Mouse (Mus musculus) kidney, embryonic 16.5 days (tissue): ENCODE data around the gene Vps13d. TPM values are rescaled to one million over a fixed set of nuclear protein-coding genes. Genes with fewer than 3 reads are reported as not detected.

Experiments
- ATAC-seq: fragments of 200-750 bp; cut with Nextera tagmentation; 2 replicates; pipeline ENCODE4 v1.8.0; 2017; ENCODE audit warnings: moderate TSS enrichment; ENCODE audit not compliant: low FRiP score, low TSS enrichment
- H3K27ac ChIP-seq: fragments of 300-500 bp; sonication (generic); 2 replicates; pipeline ENCODE4 v1.5.1; 2014; ENCODE audit warnings: low read length
- H3K27me3 ChIP-seq: fragments of 300-500 bp; sonication (generic); 2 replicates; pipeline ENCODE4 v1.6.1; 2014; ENCODE audit warnings: low read length, control low read depth, mixed read lengths; ENCODE audit not compliant: insufficient read depth
- H3K36me3 ChIP-seq: fragments of 300-500 bp; sonication (generic); 2 replicates; pipeline ENCODE4 v1.6.1; 2014; ENCODE audit warnings: low read length, control low read depth, mixed read lengths; ENCODE audit not compliant: insufficient read depth
- H3K4me1 ChIP-seq: fragments of 300-500 bp; sonication (generic); 2 replicates; pipeline ENCODE4 v1.6.1; 2014; ENCODE audit warnings: low read length, control low read depth, mixed read lengths; ENCODE audit not compliant: insufficient read depth
- H3K4me2 ChIP-seq: fragments of 300-500 bp; sonication (generic); replicated peaks from 2 replicates; pipeline ENCODE4 v1.6.1; 2014; ENCODE audit warnings: low read depth, low read length
- H3K4me3 ChIP-seq: fragments of 300-500 bp; sonication (generic); 2 replicates; pipeline ENCODE4 v1.5.1; 2014; ENCODE audit warnings: mild to moderate bottlenecking, low read length
- H3K9ac ChIP-seq: fragments of 300-500 bp; sonication (generic); replicated peaks from 2 replicates; pipeline ENCODE4 v1.6.1; 2014; ENCODE audit warnings: low read length
- H3K9me3 ChIP-seq: fragments of 300-500 bp; sonication (generic); 2 replicates; pipeline ENCODE4 v1.6.1; 2016; ENCODE audit warnings: low read length, control low read depth
- WGBS: fragments of 180-500 bp; shearing (Covaris S2); extraction: QIAGEN DNeasy Blood & Tissue Kit; methylation state at CpG from one replicate; pipeline ENCODE4 v1.1.7; 2014; 5-methylcytosine and 5-hydroxymethylcytosine counted together
- polyA plus RNA-seq: library from polyadenylated mRNA; unstranded; fragments of >200 nt; fragmentation: Nextera tagmentation; extraction: Ambion mirVana; gene quantifications from 2 replicates; pipeline ENCODE4 v1.2.1, GENCODE M21; 2015

Gene Vps13d
- polyA plus RNA-seq, 1 experiment from 2014 or later: 10.6 TPM

DNA sequence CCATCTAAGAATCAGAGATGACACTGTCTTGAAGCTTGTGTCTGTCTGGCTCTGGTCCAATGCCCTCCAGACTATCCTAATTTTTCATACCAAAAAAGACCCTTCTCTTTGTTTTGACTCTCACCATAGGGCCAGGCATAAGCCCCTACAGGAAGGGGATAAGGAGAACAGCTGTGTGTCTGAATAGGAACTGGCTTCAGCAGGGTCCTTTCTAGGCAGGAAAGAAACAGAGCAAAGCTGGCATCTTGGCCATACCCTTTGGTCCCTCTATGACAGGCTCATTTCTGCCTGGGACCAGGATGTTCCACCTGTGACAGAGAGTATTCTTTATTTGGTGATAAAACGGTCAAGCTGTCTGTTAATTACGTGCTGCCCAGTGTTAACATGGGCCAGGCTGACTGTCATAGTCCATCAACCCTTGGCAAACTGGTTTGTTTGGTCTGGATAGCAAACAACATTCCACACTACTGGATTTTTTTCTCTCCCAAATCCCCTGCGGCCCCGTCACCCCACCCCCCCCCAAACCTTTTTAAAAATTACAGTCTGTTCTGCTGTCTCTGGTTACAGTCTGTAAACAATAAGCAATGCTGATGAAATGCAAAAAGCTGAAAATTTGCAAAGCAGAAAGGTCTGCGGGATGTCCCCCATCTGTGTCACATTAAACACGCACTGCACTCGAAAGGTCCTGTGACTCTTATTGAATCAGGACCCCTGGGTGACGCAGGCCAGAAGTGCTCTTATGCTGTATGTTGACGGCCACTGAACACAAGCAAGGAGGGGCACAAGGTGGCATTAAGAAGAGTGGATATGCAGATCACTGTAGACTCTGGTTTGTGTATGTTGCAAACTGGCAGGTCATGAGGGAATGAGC is 201.5 kb downstream of the Vps13d start:
- H3K4me3 ChIP-seq: no peak overlapping the region
- no peaks in the 10 kb centered on the region for H3K9me3 ChIP-seq
- no peak overlapping the region for H3K9ac ChIP-seq
- H3K4me1 ChIP-seq: peaks cover 66% of the 10 kb centered on the region
- H3K27ac ChIP-seq: peak overlapping the region; percentile 77
- H3K27me3 ChIP-seq: no peaks in the 10 kb centered on the region
- no peaks in the 10 kb centered on the region for H3K36me3 ChIP-seq
- 39% methylated on average over 9 of the region's 9 CpGs for WGBS
- no peak; the same call in 1 of the 2 replicates for ATAC-seq
- H3K4me2 ChIP-seq: no peak overlapping the region

DNA sequence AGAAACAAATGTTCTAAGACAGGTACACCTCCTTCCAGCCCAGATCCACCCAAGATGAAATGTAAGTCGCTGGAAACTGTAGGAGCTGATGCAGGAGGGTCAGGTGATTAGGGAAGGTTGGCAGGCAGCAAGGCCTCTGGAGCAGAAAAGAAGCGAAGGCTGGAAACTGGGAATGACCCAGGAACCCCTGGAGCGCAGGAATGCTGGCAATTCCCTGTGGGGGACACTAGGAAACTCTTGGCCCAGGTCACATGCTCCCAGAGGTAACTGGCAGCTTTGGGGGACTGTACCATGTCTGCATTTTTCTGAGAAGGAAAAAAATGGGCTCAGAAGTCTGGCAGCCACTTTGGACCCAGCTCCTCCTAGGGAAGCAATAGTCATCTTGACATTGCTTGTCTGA is 202.4 kb downstream of the Vps13d start:
- Histone ChIP-seq H3K27me3 (no peaks in the 10 kb centered on the region), H3K27ac (peak overlapping the region; percentile 77), H3K9ac (no peak overlapping the region), H3K36me3 (no peaks in the 10 kb centered on the region), H3K4me3 (no peak overlapping the region), H3K9me3 (no peaks in the 10 kb centered on the region), H3K4me2 (no peak overlapping the region), H3K4me1 (peaks cover 62% of the 10 kb centered on the region)
- no peak for ATAC-seq
- WGBS: 40% methylated on average over 3 of the region's 3 CpGs

DNA sequence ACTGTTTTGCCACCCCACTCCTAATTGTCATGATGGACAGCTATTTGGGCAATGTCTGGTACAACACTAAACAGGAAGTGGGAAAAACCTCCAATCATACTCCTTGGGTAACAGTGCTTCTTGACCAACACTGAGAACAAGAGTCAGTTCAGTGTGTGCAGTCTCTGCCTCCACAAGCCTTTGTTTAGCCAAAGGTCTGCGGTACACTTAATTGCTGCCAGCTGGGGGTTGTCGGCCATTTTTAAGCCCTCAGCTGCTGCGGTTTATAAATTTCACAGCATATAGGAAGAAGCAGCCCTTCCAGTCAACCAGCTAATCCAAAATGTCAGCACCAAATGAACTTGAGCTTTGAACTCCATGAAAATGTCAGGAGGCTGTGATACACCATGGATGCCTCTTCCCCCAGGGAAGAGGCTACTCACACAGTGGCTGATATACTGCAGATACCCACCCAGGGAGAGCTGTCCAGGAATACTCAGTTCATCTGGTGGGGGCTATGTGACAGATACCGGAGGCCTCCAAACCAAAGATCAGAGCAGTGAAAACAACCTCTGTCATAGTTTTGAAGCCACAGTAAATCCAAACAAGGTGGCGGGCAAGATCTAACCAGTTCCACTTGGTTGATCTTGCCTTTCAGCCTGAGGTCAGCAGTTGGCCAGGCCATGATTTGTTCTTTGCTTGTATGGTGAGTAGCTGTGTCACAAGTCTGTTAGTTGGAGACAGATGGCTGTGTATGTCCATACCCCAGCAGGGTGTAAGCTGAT is 206.2 kb downstream of the Vps13d start:
- Histone ChIP-seq H3K36me3 (no peaks in the 10 kb centered on the region), H3K27ac (peak overlapping the region; percentile 84), H3K4me3 (no peak overlapping the region), H3K27me3 (no peaks in the 10 kb centered on the region), H3K9me3 (no peaks in the 10 kb centered on the region), H3K4me2 (no peak overlapping the region), H3K9ac (no peak overlapping the region), H3K4me1 (peaks cover 61% of the 10 kb centered on the region)
- 18% methylated on average over 5 of the region's 5 CpGs for WGBS
- peak; percentile 60 for ATAC-seq

DNA sequence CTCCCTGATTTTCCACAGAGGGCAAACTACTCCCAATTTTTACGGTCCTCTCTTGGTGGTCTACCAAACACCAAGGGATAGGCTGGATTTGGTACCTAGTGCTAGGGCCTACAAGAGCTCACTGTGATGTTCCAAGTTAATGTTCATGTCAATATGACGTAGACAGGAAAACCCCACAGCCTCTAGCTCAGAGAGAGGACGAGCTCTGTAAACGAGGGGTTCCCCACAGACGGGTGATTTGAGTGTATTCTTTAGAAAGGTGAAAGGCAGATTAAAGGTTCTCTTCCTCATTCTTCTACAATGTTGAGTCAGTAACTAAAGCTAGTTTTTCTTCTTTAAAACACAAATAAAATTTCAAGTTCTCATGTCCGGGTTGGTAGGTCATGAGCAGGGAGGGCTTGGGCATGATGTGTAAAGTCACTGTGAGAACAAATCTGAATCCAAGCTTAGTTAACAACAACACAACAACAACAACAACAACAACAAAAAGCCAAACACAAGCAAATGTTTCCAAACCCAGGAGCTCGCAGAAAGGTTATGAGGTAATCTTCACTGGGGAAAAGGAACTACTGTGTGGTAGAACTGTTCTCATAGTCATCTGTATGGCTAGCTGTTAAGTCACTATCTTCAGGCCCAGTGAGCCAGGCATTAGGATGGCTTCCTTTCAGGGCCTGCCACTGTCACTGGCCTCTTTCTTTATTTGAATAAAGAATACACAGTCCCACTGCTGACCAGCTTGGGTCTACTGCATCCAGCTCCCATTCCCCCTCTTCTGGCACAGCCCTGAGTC is 208.6 kb downstream of the Vps13d start:
- H3K9me3 ChIP-seq: no peaks in the 10 kb centered on the region
- peaks cover 52% of the 10 kb centered on the region for H3K4me1 ChIP-seq
- no peak overlapping the region for H3K27ac ChIP-seq
- H3K36me3 ChIP-seq: no peaks in the 10 kb centered on the region
- ATAC-seq: no peak
- H3K27me3 ChIP-seq: no peaks in the 10 kb centered on the region
- no peak overlapping the region for H3K4me2 ChIP-seq
- WGBS: 88% methylated on average over 7 of the region's 7 CpGs
- no peak overlapping the region for H3K9ac ChIP-seq
- no peak overlapping the region for H3K4me3 ChIP-seq

DNA sequence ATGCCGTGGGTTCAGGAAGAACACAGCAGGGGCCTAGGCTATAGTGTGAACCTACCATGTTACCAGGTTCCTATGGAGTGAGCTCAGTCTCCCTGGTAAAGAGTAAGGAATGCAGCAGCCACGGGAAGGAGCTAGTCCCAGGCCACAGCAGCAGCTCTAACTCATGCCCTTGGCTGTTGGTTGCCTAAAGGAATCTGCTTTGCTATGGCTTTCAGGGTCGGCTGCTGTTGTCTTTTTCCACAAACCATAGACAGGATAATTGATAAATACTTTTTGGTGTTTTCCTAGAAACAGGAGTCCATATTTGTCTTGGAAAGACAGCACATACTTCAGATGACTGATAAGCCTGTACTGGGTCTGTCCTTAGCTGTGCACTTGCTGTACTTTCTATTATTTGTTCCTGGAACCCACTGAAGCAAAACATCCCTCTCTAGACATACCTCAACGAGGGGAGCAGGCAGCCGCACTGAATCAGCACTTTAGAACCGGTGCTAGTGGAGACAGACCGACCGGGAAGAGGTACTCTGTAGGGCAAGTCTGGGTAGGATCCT is 210.9 kb downstream of the Vps13d start:
- no peaks in the 10 kb centered on the region for H3K9me3 ChIP-seq
- H3K27me3 ChIP-seq: no peaks in the 10 kb centered on the region
- ATAC-seq: peak; percentile 90
- 14% methylated on average over 8 of the region's 8 CpGs for WGBS
- H3K4me3 ChIP-seq: no peak overlapping the region
- no peak overlapping the region for H3K4me2 ChIP-seq
- H3K27ac ChIP-seq: peak overlapping the region; percentile 96
- H3K4me1 ChIP-seq: peaks cover 34% of the 10 kb centered on the region
- no peaks in the 10 kb centered on the region for H3K36me3 ChIP-seq
- H3K9ac ChIP-seq: peak overlapping the region; percentile 37

DNA sequence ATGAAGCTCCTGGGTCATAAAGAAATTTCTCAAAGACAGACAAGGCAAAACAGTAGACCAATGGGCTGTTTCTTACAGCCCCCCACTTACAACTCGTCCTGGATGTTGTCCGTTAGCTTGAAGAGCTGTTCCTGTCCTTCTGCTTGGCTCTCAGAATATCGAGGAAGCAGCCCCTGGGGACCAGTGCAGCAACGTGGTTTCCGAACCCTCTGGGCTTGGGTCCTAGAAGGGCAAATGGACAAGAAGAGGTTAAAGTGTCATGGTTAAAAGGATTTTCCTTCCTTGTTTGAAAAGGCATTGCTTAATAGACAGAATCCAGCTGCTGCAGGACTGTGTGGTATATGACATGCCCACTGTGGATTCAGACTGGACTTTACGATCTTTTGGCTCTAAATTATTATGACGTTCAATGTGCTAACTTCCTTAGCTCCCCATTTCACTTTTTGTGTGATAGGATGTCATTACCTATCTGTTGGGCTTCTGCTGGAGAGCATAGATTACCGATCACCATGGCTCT is 211.5 kb downstream of the Vps13d start:
- Histone ChIP-seq H3K4me2 (no peak overlapping the region), H3K4me1 (peaks cover 28% of the 10 kb centered on the region), H3K27me3 (no peaks in the 10 kb centered on the region), H3K9me3 (no peaks in the 10 kb centered on the region), H3K9ac (0 out of 2 replicates have a peak overlapping the region, but pooled peaks have one; percentile 17), H3K36me3 (no peaks in the 10 kb centered on the region), H3K27ac (peak overlapping the region; percentile 96), H3K4me3 (no peak overlapping the region)
- ATAC-seq: peak; percentile 60
- 44% methylated on average over 8 of the region's 8 CpGs for WGBS

DNA sequence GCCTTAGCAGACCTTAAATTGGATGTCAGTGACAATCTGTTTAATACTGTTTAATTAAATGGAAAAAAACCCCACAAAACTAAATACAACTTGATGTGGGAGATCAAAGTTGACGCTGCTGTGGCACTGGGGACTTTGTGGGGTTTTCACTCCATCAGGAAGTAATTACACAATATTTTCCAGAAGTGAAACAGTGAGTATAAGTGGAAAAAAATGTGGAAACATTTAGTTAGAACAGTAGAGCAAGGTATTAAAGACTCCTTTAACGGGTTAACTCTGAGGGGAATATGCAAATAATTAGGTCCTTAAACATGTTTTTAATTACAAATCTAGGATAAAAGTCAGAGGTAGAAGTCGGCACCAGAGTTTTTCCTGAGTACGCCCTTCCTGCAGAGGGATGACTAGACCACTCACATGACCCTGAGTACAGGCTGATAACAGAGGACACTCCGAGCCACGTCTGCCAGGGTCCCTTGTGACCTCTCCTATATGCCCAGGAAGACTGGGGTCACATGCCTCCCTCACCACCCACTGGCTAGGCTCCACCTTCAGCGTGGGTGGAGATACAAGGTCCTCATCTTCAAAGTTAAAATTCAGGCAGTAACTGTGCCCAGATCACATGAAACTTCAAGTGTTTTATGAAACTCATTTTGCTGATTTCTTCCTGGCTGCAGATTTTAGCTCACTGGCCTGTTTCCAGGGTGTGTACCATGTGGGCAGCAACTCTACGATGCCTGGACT is 213.8 kb downstream of the Vps13d start:
- Histone ChIP-seq H3K27me3 (no peaks in the 10 kb centered on the region), H3K9ac (no peak overlapping the region), H3K36me3 (peaks cover 3% of the 10 kb centered on the region; the same call in 1 of the 2 replicates), H3K4me1 (peaks cover 23% of the 10 kb centered on the region), H3K4me2 (no peak overlapping the region), H3K4me3 (no peak overlapping the region), H3K27ac (peak overlapping the region; percentile 51), H3K9me3 (no peaks in the 10 kb centered on the region)
- ATAC-seq: no peak
- 58% methylated on average over 8 of the region's 8 CpGs for WGBS

DNA sequence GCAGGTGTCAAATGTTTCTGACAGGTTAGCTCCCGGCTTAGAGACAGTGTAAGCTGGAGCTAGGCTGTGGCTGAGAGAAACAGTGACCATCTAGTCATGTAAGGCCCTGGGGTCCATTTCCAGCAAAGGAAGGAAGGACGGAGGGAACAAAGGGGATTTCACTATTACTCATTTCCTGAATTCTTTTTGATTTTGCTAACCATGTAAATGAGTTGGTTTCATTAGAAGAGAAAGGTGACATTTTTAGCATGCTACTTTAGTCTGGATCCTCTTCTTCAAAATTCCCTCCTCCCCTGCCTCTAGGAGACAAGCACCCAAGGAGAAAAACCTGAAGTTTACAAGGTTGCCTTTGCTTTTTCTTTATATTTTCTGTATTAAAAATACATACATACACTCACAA is 214.7 kb downstream of the Vps13d start:
- H3K9me3 ChIP-seq: no peaks in the 10 kb centered on the region
- ATAC-seq: no peak
- H3K36me3 ChIP-seq: peaks cover 3% of the 10 kb centered on the region; the same call in 1 of the 2 replicates
- no peak overlapping the region for H3K4me3 ChIP-seq
- no peak overlapping the region for H3K27ac ChIP-seq
- peaks cover 30% of the 10 kb centered on the region for H3K4me1 ChIP-seq
- no peak overlapping the region for H3K4me2 ChIP-seq
- WGBS: 61% methylated on average over 2 of the region's 2 CpGs
- H3K27me3 ChIP-seq: no peaks in the 10 kb centered on the region
- no peak overlapping the region for H3K9ac ChIP-seq

DNA sequence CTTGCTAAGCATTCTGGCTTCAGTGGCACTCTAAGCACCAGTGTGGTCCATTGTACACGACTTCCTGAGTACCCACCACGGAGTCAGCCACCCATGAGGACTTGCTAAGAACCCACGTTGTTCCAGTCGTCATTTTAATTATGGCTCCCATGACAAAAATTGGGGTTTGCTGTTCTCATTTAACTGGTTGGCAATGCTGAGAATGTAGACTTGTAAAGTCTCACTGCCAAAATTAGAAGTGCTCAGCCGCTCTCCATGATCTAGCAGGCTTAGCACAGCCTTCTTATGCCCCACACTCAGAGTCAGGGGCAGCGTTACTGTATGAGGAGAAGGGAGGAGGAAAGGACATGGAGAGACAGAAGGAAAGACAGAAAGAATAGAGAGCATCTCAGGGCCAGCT is 216.8 kb downstream of the Vps13d start:
- Histone ChIP-seq H3K27ac (no peak overlapping the region), H3K4me3 (no peak overlapping the region), H3K27me3 (no peaks in the 10 kb centered on the region), H3K9ac (no peak overlapping the region), H3K4me2 (no peak overlapping the region), H3K36me3 (peaks cover 5% of the 10 kb centered on the region; the same call in 1 of the 2 replicates), H3K9me3 (no peaks in the 10 kb centered on the region), H3K4me1 (peaks cover 16% of the 10 kb centered on the region)
- 77% methylated on average over 6 of the region's 6 CpGs for WGBS
- no peak for ATAC-seq
